Mouse (Mus musculus): ENCODE results near the gene Spib. TPM values are rescaled to one million over a fixed set of nuclear protein-coding genes. Genes with fewer than 3 reads are reported as not detected.

The Spib gene
- total RNA-seq, 2 experiments from 2014 or later, result 0.26 to 0.27 TPM

DNA sequence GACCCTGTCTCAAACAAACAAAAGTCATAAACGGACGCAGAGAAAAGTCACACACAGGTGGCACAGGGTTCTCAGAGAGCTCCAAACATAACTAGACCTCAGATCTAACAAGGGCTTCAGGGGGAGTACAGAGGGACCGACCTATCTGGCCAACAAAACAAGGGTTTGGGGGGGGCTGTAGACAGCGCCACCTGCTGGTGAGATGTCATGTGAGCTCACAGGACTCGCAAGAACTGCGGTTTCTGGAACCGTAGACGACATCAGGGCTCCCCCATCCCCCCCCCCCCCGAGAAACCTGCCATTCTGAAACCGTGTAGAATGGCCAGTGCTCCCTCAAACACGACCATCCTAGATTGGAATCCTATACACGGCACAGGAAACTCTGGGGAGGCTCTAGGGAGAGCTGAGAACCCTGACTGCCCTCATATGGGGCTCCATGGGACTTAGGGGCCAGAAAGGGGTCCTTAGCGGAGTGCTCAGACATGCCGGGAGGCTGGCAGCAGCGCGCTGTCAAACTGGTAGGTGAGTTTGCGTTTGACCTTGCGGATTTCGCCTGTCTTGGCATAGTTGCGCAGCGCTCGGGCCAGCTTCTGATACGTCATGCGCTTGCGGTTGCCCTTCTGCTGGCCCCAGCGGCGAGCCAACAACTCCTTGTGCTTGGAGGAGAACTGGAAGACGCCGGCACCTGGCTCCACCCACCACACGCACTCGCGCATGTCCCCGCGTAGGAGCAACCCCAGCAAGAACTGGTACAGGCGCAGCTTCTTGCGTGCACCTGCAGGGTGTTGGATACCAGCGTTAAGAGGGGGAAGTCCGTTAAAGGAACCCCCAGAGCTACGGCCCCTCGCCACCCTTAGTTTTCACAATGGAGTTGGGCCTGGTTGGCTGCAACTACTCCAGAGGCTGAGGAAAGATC, 4.1 kb downstream of the Spib start:
- peak in 1 of 2 experiments; percentile 61 for DNase-seq (ENCODE audit: low spot score in 2 of 2)

DNA sequence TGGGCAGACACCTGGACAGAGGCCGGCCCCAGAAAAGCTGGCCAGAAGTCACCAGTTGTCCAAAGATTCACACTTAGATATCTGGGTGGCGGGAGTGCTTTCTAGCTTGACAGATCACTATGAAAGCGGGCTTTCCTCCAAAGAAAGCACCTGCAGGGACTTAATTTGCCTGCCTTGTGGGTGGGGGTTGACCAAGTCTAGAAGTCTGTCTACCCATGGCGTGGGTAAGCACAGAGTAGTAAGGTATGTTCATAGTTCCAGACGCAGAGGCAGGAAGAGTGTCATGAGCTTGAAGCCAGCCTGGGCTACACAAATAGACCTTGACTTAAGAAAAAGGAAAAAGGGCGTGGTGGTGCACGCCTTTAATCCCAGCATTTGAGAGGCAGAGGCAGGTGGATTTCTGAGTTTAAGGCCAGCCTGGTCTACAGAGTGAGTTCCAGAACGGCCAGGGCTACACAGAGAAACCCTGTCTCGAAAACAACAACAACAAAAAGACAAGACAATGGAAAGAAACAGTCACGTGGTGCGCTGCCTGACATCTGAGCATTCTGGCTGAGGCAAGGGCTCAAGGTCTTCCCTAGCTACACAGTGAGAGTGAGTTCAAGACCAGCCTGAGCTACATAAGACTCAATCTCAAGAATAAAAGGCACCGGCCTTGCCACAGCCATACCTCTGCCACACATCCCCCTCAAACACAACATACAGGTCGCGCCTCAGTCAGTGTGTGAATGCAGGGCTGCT, 5.3 kb downstream of the Spib start:
- no peak for DNase-seq (ENCODE audit: low spot score in 2 of 2)

DNA sequence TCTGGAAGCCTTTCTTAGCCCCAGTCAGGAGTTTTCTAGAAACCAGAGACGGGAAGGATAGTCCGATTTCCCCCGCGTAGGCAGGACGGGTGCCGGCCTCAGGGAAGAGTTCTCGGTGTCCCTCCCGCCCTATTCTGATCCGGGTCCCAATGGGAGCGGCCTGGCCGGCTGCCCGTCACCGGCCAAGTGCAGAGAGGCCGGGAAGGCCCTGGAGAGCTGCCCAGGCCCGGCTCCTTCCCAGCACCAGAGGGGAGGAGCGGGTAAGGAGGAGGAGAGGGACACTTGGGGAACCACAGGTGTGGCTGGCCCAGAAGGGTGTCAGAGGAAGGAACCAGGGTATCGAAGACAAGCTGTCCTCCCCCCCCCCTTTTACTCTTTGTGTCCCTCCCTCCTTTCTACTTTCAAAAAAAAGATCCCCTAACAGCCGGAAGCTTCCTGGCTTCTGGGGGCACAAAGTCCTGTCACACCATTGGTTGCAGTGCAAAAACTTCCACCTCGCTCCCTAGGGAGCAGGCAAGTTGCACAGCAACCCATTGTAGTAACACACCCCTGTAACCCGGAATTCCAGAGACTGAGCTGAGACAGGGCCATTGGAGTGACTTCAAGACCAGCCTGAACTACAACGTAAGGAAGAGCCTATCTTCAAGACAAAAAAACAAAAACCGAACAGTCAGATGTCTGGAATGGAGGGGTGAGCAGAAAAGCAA, 6.6 kb downstream of the Spib start:
- DNase-seq (ENCODE audit: low spot score in 2 of 2), result peak in 1 of 2 experiments; percentile 75

DNA sequence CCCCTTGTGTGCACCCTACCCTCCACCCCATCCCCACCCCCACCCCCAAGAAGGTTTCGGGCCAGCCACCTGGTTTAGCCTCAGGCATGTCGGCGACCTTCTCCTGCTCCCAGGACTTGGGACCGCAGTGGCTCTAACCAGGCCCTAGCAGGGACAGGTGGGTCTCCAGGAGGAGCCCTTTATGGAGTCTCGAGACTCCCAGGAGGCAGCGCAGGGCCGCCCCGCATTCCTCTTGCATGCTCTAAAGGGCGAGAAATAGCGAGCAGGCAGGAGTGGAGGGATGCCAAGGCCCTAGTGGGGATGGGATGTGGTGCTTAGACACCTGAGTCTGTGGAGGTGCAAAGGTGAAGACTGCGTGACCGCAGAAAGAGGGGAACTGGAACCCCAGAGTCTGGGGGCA, 7.4 kb downstream of the Spib start, which contains the start of gene Mybpc2:
Gene Mybpc2, minus strand, starts transcription at position 155 of the 400 bp plus-strand sequence.
- DNase-seq (ENCODE audit: low spot score in 2 of 2), result peak in 1 of 2 experiments; percentile 43

DNA sequence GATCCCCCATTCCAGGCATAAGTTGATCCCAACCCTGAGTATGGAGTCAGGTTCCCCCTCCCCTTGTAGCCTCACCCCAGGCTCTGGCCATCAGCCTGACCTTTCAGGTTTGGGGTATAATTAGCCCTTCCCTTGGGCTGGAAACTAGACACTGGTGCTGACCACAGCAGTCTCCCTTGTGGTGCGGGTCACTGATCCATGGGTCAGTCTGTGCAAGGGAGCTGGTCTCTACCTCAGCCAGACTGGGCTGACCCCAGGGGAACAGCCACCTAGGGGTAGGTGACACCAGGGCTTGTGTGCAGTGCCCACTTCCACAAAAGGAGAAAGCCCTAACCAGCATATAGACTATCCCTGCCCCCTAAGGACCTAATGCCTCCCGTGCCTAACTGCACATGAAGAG, 8.8 kb downstream of the Spib start:
- no peak for DNase-seq (ENCODE audit: low spot score in 2 of 2)

DNA sequence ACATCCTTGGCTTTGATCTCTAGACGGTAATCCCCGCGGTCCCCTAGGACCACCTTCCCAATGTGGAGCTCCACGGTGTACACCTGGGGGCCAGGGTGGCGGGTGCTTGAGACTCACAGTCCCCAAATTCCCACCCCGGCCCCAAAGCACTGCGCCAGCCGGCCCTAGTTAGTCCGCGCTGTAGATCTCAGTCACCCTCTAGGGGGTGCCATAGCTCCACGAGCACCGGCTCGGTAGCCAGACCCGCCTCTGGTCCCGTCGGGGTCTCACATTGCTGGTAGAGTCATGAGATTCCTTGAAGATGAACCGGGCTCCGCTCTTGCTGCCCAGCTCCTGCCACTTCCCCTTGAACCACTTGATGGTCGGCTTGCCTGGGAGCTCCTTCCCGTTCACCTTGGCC, 10.2 kb downstream of the Spib start:
- DNase-seq (ENCODE audit: low spot score in 2 of 2), result peak in 1 of 2 experiments; percentile 68

DNA sequence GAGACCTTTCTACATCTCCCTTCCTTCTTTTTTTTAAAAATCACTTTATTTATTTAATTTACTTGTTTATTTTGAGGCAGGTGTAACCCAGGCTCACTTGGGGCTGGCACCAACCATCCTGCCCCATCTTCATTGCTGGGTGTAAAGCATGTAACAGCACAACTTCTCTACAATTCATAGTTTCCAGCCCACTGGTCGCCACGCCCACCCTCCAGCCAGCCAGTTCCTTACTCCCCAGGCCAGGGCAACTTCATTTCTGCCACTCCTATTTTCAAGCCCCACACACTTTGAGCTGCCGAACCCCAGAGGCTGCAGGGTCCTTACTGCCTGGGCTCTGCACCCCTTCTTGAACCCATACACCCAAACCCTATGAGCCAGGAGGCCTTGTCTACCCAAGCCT, 10.9 kb downstream of the Spib start:
- DNase-seq (ENCODE audit: low spot score in 2 of 2), result no peak

DNA sequence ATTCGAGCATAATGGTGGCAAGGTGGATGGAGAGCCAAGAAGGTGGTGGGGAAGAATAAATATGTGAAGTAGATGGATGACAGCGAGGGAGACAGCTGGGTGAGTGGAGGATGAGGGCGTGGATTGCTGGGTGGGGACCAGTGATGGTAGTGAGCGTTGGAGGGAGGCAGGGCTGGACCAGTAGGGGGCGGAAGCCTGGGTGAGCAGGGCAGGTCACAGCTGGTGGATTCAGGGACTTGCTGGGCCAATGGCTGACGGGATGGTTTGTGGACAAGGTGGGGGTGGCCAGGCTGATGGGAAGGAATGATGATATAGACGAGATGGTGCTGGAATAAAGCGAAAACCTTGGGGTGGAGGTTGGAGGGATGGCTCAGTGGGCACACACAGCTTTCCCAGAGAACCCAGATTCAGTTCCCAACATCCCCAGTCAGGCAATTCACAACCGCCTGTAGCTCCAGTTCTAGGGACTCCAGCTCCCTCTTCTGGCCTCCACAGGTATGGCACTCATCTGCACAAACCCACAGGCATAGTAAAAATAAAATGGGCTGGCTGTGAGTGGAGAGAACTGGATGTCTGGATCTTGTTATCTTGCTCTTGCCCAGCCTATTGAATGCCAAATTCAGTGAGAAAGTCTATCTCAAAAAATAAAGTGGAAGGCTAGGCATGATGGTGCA, 12.5 kb downstream of the Spib start:
- no peak for DNase-seq (ENCODE audit: low spot score in 2 of 2)

DNA sequence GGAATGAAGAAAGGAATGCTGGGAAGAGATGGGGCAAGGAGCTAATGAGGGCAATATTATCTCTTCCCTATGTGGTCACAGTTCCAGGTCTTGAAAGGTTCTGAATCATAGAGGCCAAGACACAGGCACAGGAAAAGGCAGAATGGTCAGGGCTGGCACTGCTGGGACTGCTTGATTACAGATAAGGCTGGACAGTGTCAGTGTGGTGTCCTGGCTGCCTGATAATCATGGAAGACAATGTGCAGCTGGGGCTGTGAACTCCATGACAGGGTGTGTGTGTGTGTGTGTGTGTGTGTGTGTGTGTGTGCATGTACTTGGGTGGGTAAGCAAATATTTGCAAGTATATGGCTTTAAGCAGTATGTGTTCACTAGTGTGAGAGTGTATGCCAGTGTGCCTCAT, 24.4 kb downstream of the Spib start:
- no peak for DNase-seq (ENCODE audit: low spot score in 2 of 2)

DNA sequence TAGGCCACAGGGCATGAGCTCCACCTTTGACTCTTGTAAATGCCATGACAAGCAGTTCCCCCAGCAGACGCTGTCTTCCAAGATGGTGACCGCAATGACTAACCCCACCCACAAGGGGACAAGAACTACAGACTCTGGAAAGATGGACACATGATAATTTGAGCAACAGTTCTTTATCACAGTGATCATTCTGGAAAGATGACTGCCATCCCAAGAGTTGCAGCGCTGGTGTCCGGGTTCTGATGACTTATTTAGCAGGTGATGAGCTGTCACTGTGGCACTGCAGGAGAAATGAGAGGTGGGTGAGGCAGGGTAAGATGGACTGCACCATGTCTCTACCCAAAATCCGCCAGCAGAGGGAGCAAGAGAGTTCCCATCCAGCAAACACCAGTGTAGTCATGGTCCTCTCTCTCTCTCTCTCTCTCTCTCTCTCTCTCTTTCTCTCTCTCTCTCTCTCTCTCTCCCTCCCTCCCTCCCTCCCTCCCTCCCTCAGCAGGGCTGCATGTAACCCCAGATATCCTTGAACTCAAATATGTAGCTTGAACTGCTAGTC, 30.2 kb downstream of the Spib start:
- DNase-seq (ENCODE audit: low spot score in 2 of 2), result peak in 1 of 2 experiments; percentile 64

DNA sequence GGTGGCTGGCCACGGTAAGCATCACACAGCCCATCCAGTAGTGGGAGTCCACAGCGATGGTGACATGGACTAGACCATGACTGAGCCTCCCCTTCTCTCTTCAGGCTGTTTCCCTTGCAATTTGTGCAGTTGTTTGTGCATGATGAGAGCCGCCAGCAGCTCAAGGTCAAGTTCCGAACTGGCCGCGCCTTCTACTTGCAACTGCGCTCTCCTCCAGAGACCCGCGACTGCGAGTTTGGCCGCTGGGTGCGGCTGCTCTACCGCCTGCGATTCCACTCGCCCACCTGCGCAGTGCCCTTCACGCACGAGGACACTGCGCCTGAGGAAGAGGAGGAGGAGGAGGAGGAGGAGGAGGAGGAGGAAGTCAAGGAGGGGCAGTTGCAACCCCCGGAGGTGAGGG, 31.8 kb downstream of the Spib start:
- no peak for DNase-seq (ENCODE audit: low spot score in 2 of 2)

DNA sequence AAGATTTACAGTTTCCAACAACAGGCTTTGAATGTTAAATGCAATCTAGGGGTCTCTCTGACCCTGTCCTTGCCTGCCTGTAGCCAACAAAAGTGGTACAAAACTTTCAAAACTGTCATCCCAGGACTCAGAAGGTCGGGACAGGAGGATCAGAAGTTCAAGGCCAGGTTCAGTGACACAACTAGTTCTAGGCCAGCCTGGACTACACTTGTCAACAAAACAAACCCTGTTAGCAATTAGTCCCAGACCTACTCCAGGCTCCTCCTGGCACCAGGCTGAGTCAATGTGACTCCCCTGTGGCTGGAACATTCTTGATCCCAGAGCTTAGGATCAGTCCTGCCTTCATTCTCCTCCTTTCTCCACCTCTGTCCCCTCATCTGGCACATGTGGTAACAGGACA, 32.9 kb downstream of the Spib start:
- DNase-seq (ENCODE audit: low spot score in 2 of 2), result no peak

DNA sequence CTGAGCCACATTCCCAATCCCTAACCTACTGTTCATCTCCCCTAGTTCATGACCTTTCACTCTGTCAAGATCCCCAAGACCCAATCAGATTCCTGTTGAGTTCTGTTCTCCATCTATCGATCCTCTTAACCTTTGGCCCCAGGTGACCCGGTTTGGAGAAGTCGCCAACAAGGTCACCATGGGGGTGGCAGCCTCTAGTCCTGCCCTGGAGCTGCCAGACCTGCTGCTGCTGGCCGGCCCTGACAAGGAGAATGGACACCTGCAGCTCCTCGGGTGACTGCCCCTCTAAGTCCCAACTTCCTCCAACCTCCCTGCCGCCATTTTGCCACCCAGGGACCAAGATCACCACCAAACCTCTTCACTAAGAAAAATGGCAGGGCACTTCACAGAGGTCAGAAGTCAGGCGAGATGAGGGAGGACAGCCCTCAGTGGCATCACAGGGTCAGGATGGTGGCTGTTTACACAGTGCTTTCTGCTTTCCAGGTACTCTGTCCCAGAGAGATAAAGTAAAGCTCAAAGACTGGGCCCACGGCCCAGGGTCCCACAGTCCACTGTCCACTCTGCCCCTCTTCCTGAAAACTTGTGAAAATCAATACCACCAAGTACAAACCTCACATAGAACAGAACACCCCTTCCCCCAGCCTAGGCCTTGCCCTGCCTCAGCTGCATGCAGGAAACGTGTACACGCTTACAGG, 34.4 kb downstream of the Spib start:
- DNase-seq (ENCODE audit: low spot score in 2 of 2), result no peak

DNA sequence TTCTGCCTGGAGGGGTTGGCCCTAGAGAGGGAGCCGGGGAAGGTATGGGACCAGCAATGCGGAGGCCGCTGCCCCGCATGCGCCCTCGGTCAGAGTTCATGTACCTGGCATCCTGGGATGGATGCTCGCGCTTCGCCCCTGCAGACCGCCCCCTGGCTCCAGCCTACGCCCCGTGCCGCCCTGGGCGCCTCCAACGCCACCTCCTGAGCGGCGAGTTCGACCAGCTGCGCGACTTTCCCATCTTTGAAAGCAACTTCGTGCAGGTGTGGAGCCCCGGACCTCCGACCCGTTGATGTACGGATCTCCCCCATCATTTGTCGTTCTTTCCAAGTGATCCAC, 35.1 kb downstream of the Spib start:
- DNase-seq (ENCODE audit: low spot score in 2 of 2), result no peak

DNA sequence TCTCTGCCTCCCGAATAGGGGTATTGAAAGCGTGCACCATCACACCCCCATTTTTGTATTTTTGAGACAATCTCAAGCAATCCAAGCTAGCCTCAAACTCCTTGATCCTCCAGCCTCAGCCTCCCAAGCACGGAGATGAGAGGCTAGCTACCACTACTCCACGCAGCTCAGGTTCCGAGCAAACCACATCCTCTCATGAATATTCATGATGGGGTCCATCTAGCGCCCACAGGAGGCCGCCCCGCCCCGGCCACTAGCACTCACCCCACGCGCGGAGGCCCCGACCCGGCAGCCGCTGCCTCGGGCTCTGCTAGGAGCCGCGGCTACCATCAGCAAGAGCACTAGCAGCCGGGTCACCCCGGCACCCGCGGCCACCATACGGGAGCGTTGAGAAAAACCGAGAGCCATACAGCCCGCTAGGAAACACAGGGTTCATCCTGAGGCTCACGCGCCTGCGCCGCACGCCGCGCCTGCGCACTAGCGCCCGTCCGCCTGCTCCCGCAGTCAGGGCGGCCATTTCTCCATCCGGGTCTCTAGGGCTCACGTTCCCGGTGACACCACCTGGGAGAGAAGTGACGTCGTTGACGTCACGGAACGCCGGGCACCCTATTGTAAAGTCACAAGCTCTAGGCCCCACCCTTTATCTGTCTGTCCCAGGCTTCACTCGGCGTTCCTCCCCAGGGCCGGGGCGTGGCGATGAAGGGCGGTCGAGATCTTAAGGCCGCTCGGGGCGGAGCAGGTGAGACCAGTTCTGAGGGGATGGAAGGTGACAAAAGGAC, 35.7 kb downstream of the Spib start, which contains the start of the genes Emc10 and Fam71e1:
Gene Emc10, minus strand, starts transcription at position 538 of the 779 bp plus-strand sequence.
Gene Fam71e1, plus strand, starts transcription at position 590 of the 779 bp plus-strand sequence.
- peak; percentile 96 for DNase-seq (ENCODE audit: low spot score in 2 of 2)

DNA sequence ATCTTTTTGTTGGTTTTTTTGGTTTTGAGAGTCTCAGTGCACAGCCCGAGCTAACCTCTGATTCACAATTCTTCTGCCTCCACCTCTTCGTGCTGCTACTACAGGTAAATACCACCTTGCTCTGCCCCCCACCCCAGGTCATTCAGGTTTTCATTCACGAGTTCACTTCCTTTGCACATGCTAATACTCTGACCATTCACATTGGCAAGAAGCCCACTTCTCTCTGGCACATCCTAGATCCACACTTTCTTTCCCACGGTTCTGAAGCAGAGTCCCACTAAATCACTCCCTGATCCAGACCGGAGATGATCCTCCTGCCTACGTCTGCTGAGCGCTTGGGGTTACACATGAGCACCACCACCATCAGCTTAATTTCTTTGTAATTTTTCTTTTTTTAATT, 36.8 kb downstream of the Spib start:
- DNase-seq (ENCODE audit: low spot score in 2 of 2), result no peak

DNA sequence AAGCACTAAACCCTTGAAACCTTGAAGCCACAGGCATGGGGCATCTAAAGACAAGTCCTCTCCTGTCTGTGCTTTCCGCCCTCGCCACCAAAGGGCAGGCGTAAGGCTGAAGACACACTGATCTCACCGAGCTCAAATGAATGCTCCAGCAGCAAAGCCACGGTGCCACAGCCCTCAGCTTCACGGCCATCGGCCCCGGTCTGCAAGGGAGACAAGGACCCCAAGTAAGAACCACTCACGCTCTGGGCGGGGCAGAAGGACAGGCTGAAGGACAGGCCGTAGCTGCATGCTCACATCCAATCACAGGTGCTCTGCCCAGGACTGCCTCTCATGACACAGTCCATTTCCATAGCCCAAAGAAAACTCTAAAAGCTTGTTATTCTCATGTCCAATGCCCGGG, 37.2 kb downstream of the Spib start:
- no peak for DNase-seq (ENCODE audit: low spot score in 2 of 2)

DNA sequence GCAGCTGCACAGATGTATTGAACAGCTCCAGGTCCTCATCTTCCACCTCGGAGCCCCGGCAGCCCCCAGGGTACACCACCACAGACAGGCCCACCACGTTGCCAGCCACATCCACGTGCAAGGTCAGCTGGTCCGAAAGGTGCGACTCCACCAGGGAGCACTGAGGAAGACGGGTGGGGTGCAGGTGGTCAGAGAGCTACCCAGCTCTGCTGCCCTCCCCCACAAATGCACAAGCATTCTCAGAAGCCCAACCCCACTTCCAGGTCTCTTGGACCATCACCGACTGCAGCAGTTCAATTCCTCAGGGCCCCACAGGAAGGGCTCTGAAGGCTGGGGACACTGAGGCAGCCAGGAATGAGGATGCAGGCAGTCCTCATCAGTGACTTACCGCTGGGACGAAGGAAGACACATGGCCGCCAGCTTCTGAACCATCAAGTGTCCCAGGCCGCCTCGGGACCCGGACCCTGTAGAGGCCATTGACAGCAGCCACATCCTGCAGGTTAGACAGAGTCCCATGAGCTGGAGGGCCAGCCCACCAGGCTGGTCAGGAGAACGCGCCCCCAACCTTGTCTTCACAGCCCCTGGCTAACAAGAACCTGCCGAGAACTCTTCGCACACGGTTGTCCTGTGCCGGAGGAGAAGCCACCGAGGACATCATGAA, 39.6 kb downstream of the Spib start:
- DNase-seq (ENCODE audit: low spot score in 2 of 2), result no peak

DNA sequence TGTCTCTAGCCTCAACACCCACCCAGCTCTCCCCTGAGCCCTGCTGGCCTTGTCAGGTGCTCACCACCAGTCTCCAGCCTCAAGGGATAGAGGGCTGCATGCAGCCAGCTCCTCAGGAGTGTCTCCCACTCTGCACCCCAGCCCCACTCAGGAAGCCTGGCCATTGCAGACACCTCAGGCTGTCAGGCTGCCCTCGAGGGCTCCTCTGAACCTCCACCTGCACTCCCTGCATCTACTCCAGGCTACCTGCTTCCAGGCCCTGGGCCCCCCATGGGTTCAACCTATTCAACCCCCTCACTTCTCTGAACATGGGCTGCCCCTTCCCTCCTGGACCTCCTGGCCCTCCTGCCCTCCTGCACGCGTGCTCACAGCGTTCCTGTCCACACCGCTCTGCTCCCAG, 40.5 kb downstream of the Spib start:
- no peak for DNase-seq (ENCODE audit: low spot score in 2 of 2)
